Mouse (Mus musculus) MN1 (cell line): ENCODE measurements at regions not wholly inside any gene's neighbourhood (a gene's known extent, or its start where the extent isn't known, plus 50 kb on each side); places are given as distances from the start of the nearest gene placed in this dataset.

ENCODE experiments used
- DNase-seq: peaks from one replicate; pipeline ENCODE4 v3.0.0-alpha.2; 2016; ENCODE audit warnings: low spot score

DNA sequence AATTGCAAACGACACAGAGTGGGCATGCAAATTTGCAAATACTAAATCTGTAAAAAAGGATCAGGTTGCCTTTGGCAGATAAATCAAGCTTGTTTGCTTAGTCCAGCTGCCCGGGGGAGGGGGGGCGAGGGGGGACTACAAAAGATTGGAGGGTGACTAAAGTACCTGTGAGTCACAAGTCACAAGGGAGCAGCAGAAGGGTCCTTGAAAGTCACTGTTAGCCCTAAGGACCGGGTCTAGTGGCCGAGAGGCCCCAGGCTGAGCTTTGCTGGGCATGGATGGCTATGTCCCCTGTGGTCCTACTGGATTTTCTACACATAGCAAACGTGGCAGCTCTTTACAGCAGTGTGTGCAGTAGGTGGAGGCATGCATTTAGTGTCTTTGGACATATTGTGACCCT lies 118.4 kb upstream of the Pitx1 start:
- DNase-seq: no peak

- DNase-seq: no peak
Observed at GRCm38 (mm10) chr13:55953426-55953825, 117.4 kb upstream of the Pitx1 start.

DNA sequence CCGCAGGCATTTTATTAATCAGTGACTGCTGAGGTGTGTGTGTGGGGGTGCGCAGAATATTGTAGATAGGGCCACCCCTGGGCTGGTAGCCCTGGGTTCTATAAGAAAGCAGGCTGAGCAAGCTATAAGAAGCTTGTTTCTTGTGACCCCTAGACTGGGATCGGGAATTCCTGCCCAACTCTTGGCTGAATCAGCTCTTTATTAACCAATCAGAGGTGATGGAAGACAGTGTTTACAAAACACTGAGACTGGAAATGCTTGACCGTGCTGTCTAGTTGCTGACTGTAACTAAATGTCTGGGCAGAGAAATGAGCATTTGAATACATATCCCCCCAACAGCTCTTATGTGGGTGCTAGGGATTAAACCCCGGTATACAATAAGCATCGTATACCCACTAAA lies 114.8 kb upstream of the Pitx1 start:
- DNase-seq: no peak

- DNase-seq: no peak
Observed at GRCm38 (mm10) chr13:55948591-55948990, 112.6 kb upstream of the Pitx1 start.

GRCm38 (mm10) chr13:55948144-55948543 lies 112.2 kb upstream of the Pitx1 start:
- DNase-seq: no peak

DNA sequence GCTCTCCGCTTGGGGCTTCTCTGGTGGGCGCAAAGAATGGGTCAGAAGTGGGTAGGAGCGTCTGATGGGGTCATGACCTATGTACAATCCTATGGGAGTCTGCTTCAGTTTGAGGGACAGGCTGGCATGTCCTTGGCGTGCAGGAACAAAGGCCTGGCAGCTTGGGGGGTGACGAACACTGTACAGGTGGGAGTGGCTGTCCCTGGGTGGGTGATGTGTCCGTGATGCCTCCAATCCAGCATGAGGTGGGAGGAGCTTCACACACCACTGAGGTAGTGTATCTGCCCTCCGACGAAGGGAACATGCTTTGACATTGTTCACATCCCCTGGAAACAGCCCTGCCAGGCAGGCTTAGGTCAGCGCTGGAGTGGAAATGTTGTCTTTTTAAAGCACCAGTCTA lies 101.4 kb upstream of the Pitx1 start:
- no peak for DNase-seq

- no peak for DNase-seq
Observed at GRCm38 (mm10) chr13:55937000-55937399, 101.0 kb upstream of the Pitx1 start.

- DNase-seq: no peak
Observed at GRCm38 (mm10) chr13:55930637-55931036, 94.6 kb upstream of the Pitx1 start.

- no peak for DNase-seq
Observed at GRCm38 (mm10) chr13:55929814-55930213, 93.8 kb upstream of the Pitx1 start.

- DNase-seq: no peak
Observed at GRCm38 (mm10) chr13:55923505-55924136, 87.6 kb upstream of the Pitx1 start.

GRCm38 (mm10) chr13:55917316-55917715 lies 81.3 kb upstream of the Pitx1 start:
- DNase-seq: no peak

GRCm38 (mm10) chr13:55912271-55912711 lies 76.3 kb upstream of the Pitx1 start:
- DNase-seq: peak; percentile 70

DNA sequence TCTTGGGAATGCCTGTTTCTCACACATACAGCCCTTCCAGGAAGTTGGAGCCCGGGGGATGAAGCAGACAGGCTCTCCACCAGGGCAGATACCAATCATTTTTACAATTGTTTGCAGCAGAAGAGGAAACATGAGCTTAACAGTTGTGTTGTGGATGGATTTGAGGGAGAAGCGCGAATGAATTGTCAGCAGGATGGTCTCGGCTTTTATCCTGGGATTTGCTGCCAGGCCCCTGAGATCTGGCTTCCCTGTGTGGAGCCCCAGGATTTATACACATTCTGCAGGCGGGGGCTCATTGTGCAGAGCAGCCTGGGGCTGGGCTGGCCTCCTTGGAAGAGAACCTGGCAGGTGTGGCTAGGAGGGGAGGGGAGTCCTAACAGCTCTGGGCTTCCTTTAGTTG lies 73.9 kb upstream of the Pitx1 start:
- no peak for DNase-seq

- no peak for DNase-seq
Observed at GRCm38 (mm10) chr13:55904884-55905283, 68.9 kb upstream of the Pitx1 start.

- no peak for DNase-seq
Observed at GRCm38 (mm10) chr13:55902255-55902654, 66.3 kb upstream of the Pitx1 start.

DNA sequence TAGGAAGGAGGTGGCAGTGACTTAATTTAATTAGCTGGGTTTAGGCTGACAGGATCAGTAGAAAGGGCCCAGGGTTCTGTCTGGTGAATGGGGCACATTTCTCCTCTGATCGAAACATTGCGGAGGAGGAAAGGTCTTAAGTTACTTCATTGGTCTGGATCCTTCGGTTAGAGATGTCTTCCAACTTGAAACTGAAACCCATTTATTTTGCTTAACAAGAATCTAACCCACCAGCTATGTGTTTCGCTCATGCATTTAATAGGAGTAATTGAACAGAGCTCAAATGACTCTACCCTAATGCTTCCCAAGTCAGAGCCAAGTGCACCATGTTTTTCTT lies 64.2 kb upstream of the Pitx1 start:
- no peak for DNase-seq

- peak; percentile 32 for DNase-seq
Observed at GRCm38 (mm10) chr13:55899501-55900189, 63.7 kb upstream of the Pitx1 start.

DNA sequence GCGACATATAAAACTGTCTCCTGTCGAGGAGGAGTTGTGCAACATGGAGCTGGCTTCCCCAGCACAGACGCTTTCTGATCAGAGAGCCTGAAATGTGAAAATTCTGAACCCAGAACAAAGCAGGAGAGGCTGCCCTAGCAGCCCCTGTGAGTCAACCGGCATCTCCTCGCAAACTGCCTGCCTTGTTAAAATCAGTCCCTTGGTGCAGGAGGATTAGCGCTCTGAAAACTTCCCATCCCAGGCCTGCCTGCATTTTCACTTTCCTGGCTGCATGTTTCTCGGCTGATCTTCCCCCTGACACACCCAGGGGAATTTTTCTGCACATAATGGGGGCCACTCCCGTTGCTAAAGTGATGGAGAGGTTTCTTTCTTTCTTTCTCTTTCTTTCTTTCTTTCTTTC lies 63.0 kb upstream of the Pitx1 start:
- no peak for DNase-seq

DNA sequence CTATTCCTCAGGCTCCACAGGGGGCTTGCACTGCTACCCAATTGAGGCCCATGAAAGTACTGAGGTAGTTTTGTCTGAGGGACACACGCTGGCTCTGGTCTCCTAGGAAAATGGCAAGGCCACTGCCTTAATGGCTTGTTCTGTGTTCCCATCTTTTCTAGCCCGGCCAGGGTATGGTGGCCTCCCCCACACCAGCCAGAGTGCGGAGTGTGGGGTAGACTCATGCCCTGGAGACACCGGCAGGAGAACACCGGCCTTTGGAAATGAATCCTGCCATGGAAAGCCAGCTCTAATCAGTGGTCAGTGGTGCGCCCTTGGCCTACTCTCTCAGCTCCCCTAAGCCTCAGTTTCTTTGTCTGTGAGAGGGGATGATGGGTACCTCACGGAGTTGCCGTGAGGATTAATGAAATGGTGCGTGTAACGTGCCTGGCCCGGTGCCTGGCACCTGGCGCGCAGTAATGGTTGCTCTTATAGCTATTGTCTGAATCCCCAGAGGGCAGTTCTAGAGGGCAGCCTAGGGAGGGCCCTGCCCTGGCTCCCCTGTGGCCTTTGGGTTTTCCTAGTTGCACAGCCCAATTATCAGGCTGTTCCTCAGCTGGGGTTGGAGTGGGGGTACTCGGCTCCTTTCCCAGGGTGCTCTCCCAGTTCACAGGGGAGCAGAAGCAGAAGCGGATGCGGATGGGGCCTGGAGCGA lies 62.4 kb upstream of the Pitx1 start:
- peak; percentile 18 for DNase-seq

GRCm38 (mm10) chr13:55895505-55895904 lies 59.5 kb upstream of the Pitx1 start:
- no peak for DNase-seq

DNA sequence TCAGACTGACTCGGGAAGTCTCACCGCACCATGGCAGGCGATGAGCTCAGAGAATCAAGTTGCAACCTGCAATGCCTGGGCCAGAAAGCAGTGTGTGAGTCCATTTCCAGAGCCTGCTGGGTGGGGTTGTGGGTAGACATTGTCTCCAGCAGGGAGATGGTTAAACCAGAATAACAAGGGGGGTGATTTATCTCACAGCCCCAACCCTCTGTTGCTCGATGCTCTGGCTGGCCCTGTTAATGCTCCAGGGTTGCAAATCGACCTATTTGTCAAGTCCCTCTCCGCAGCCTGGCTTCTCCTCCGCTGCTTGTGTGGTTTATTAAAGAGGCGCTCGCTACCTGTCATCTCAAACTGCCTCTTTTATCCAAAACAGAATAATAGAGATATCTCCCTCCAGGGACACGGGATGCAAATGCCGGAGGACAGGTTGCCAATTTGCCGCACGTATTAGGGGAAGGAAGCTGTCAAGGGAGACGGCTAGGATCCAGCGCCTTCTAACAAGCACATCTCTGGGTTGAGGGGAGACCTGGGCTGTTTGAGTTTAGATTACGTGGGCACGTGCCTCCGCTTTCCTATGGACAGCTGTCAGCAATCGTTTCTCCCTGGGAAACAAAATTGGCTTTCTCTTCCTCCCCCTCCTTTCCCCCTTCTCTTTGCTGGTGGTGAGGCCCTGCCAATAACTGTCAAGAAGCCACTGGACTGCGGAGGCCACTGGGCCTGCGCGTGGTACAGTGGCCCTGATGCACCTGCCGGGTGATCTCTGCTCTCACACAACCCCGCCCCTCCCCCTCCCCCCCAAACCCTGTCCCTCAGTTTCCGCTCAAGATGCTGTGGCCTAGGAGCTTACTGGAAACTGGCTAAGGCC lies 57.4 kb upstream of the Pitx1 start:
- no peak for DNase-seq

DNA sequence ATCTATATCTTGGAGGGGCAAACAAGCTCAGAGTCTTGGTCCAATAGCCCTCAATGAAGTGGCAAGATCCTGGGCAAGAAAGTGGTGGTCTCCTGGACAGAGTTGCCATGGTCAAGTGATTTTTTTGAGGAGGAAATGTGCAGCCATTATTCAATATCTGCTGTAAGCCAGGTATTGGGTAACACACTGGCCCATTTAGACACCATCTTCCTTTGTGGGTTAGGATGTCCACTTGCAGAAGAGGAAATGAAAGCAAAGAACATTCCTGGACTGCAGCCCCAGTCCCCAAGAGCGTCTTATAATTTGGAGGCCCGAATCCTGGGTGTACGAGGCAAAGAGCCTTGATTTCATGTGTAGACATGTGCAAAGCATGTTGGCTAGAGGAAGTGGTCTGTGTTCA lies 56.3 kb upstream of the Pitx1 start:
- no peak for DNase-seq
